Mouse (Mus musculus) CH12.LX (cell line): ENCODE results near the gene Bmp7. TPM values are rescaled to one million over a fixed set of nuclear protein-coding genes. Genes with fewer than 3 reads are reported as not detected.

ENCODE experiments used
- DNase-seq: peaks from one replicate; pipeline ENCODE4 v3.0.0-alpha.2; 2013; ENCODE audit errors: extremely low read depth
- H3K27ac ChIP-seq: 2 replicates; pipeline ENCODE4 v1.5.1; 2012; ENCODE audit warnings: low read depth, mild to moderate bottlenecking, control low read depth, moderate library complexity; ENCODE audit not compliant: insufficient read depth
- H3K27me3 ChIP-seq: replicated peaks from 2 replicates; pipeline ENCODE3; 2012; ENCODE audit warnings: inconsistent platforms
- H3K36me3 ChIP-seq, 2 experiments: replicated peaks in 1 of 2; 2 replicates each; pipeline versions ENCODE3 to v1.6.1; 2012; ENCODE audit warnings: inconsistent platforms in 1 of 2, low read length in 1 of 2, mild to moderate bottlenecking in 1 of 2, mixed read lengths in 1 of 2, moderate library complexity in 1 of 2; ENCODE audit not compliant: control insufficient read depth in 1 of 2, insufficient read depth in 1 of 2
- H3K4me1 ChIP-seq, 2 experiments: 2 replicates each; pipeline ENCODE4 v1.6.1; 2012; ENCODE audit warnings: inconsistent platforms in 1 of 2, moderate library complexity in 1 of 2; ENCODE audit not compliant: insufficient read depth in 2 of 2, control insufficient read depth in 1 of 2
- H3K4me2 ChIP-seq: 2 replicates; pipeline ENCODE4 v1.6.1; 2012; ENCODE audit warnings: low read depth, mild to moderate bottlenecking, control low read depth; ENCODE audit not compliant: poor library complexity, insufficient read depth, severe bottlenecking
- H3K4me3 ChIP-seq, 3 experiments: fragments of 150-350 bp in 1 of 3; sonication (generic) in 1 of 3; replicated peaks in 1 of 3; 2 replicates each; pipeline versions ENCODE3 to v1.5.1; 2011 to 2012; ENCODE audit warnings: low read depth in 2 of 3, low read length in 2 of 3, mild to moderate bottlenecking in 2 of 3, moderate library complexity in 2 of 3, control low read depth in 1 of 3, improper control_type of control experiment in 1 of 3, inconsistent platforms in 1 of 3, mixed read lengths in 1 of 3; ENCODE audit not compliant: poor library complexity in 1 of 3
- H3K79me2 ChIP-seq: replicated peaks from 2 replicates; pipeline ENCODE4 v1.6.1; 2012; ENCODE audit warnings: mild to moderate bottlenecking, moderate library complexity; ENCODE audit not compliant: control insufficient read depth, poor library complexity, insufficient read depth, severe bottlenecking; ENCODE audit errors: extremely low read depth
- H3K9ac ChIP-seq: 2 replicates; pipeline ENCODE4 v1.6.1; 2012; ENCODE audit warnings: low read depth, mild to moderate bottlenecking, control low read depth, moderate library complexity; ENCODE audit not compliant: insufficient read depth
- H3K9me3 ChIP-seq: replicated peaks from 2 replicates; pipeline ENCODE3; 2012; ENCODE audit warnings: low read length, inconsistent platforms, mixed read lengths
- BHLHE40 ChIP-seq: IDR thresholded peaks from 2 replicates; pipeline ENCODE4 v1.6.1; 2011; ENCODE audit warnings: mild to moderate bottlenecking, low read depth, low read length, improper control_type of control experiment
- CHD2 ChIP-seq: IDR thresholded peaks from 2 replicates; pipeline ENCODE4 v1.6.1; 2011; ENCODE audit warnings: low read length, improper control_type of control experiment
- CTCF ChIP-seq, 2 experiments: IDR thresholded peaks in 1 of 2; conservative IDR thresholded peaks in 1 of 2; 2 replicates each; pipeline ENCODE4 v1.5.1; 2011 to 2012; ENCODE audit warnings: low read depth in 2 of 2, low read length in 2 of 2, improper control_type of control experiment in 1 of 2, inconsistent platforms in 1 of 2, mild to moderate bottlenecking in 1 of 2, moderate library complexity in 1 of 2
- ELF1 ChIP-seq: IDR thresholded peaks from 2 replicates; pipeline ENCODE4 v1.6.1; 2014; ENCODE audit warnings: low read depth, mild to moderate bottlenecking, inconsistent platforms, low read length, improper control_type of control experiment
- HCFC1 ChIP-seq: IDR thresholded peaks from 2 replicates; pipeline ENCODE4 v1.6.1; 2012; ENCODE audit warnings: low read depth, mild to moderate bottlenecking, inconsistent platforms, low read length, improper control_type of control experiment
- IRF4 ChIP-seq: IDR thresholded peaks from 2 replicates; pipeline ENCODE4 v1.6.1; 2014; ENCODE audit warnings: low read depth, mild to moderate bottlenecking, inconsistent platforms, low read length, improper control_type of control experiment
- JUN ChIP-seq: IDR thresholded peaks from 2 replicates; pipeline ENCODE4 v1.6.1; 2011; ENCODE audit warnings: low read depth, mild to moderate bottlenecking, low read length, improper control_type of control experiment, moderate library complexity; ENCODE audit not compliant: insufficient read depth
- JUND ChIP-seq: conservative IDR thresholded peaks from 2 replicates; pipeline ENCODE4 v1.6.1; 2011; ENCODE audit warnings: low read depth, low read length, improper control_type of control experiment
- MAFK ChIP-seq: IDR thresholded peaks from 2 replicates; pipeline ENCODE4 v1.6.1; 2011; ENCODE audit warnings: low read length, improper control_type of control experiment; ENCODE audit not compliant: insufficient replicate concordance
- MAZ ChIP-seq: IDR thresholded peaks from 2 replicates; pipeline ENCODE4 v1.6.1; 2012; ENCODE audit warnings: low read depth, mild to moderate bottlenecking, inconsistent platforms, low read length, improper control_type of control experiment, moderate library complexity
- MEF2A ChIP-seq: IDR thresholded peaks from 2 replicates; pipeline ENCODE4 v1.6.1; 2014; ENCODE audit warnings: low read depth, mild to moderate bottlenecking, inconsistent platforms, low read length, improper control_type of control experiment, borderline replicate concordance
- MYC ChIP-seq: IDR thresholded peaks from 2 replicates; pipeline ENCODE4 v1.6.1; 2011; ENCODE audit warnings: low read depth, mild to moderate bottlenecking, improper control_type of control experiment, low read length
- NELFE ChIP-seq: IDR thresholded peaks from 2 replicates; pipeline ENCODE4 v1.6.1; 2011; ENCODE audit warnings: low read depth, low read length, improper control_type of control experiment
- NRF1 ChIP-seq: IDR thresholded peaks from 2 replicates; pipeline ENCODE4 v1.6.1; 2014; ENCODE audit warnings: low read depth, mild to moderate bottlenecking, inconsistent platforms, low read length, improper control_type of control experiment, moderate library complexity
- POLR2AphosphoS2 ChIP-seq: IDR thresholded peaks from 2 replicates; pipeline ENCODE4 v1.6.1; 2011; ENCODE audit warnings: low read depth, low read length, improper control_type of control experiment
- RAD21 ChIP-seq: IDR thresholded peaks from 2 replicates; pipeline ENCODE4 v1.6.1; 2011; ENCODE audit warnings: low read depth, mild to moderate bottlenecking, low read length, improper control_type of control experiment, moderate library complexity
- RCOR1 ChIP-seq: conservative IDR thresholded peaks from 2 replicates; pipeline ENCODE4 v1.6.1; 2012; ENCODE audit warnings: low read depth, mild to moderate bottlenecking, inconsistent platforms, low read length, improper control_type of control experiment
- SMC3 ChIP-seq: IDR thresholded peaks from 2 replicates; pipeline ENCODE4 v1.6.1; 2011; ENCODE audit warnings: low read depth, low read length, improper control_type of control experiment
- USF1 ChIP-seq: IDR thresholded peaks from 2 replicates; pipeline ENCODE4 v1.6.1; 2014; ENCODE audit warnings: low read depth, mild to moderate bottlenecking, inconsistent platforms, low read length, improper control_type of control experiment
- ZKSCAN1 ChIP-seq: IDR thresholded peaks from 2 replicates; pipeline ENCODE4 v1.6.1; 2012; ENCODE audit warnings: low read depth, inconsistent platforms, low read length, improper control_type of control experiment, borderline replicate concordance
- ZNF384 ChIP-seq: IDR thresholded peaks from 2 replicates; pipeline ENCODE4 v1.6.1; 2012; ENCODE audit warnings: low read depth, low read length, improper control_type of control experiment, inconsistent platforms
- dilution Hi-C: fragments of 300-500 bp; cut with MboI; formaldehyde crosslinking; loops from 2 replicates; pipeline ENCODE4 v1.14.3; 2020; ENCODE audit warnings: low sequenced_read_pairs; ENCODE audit not compliant: extremely low pct_unique_long_range_greater_than_20kb, extremely low pct_ligation_motif_present
- in situ Hi-C: fragments of 300-500 bp; cut with MboI; formaldehyde crosslinking; loops from 3 replicates; pipeline ENCODE4 v1.14.3; 2019; ENCODE audit warnings: low sequenced_read_pairs, low pct_ligation_motif_present, low pct_unique_long_range_greater_than_20kb, mixed read lengths
- polyA plus RNA-seq: library from polyadenylated mRNA; unstranded; fragments of >175 nt; gene quantifications from 2 replicates; pipeline ENCODE4 v1.2.1, GENCODE M21; 2012; ENCODE audit warnings: low read depth; ENCODE audit not compliant: insufficient read length
- total RNA-seq, 2 experiments: library from RNA; depleted of rRNA; stranded (reverse); fragments of 300-350 nt in 1 of 2; fragments of >200 nt in 1 of 2; gene quantifications; 2 replicates each; pipeline ENCODE4 v1.2.3; 2012 to 2014

The Bmp7 gene
- total RNA-seq (2012; rRNA removed) (0.34 and 0.47 TPM in 2 replicates), total RNA-seq (2014; rRNA removed) (0.16 and 0.69 TPM in 2 replicates), polyA plus RNA-seq (0.31 and 0.51 TPM in 2 replicates)

GRCm38 (mm10) chr2:172940003-172940798 is at the start of gene Bmp7:
Gene Bmp7, minus strand, starts transcription at chr2:172940321.
- H3K36me3 ChIP-seq, result no peaks in the 10 kb centered on the region
- DNase-seq, result peak; percentile 49
- peaks cover 4% of the 10 kb centered on the region for H3K27me3 ChIP-seq
- H3K79me2 ChIP-seq, result no peaks in the 10 kb centered on the region
- in situ Hi-C loops, result no loop called here
- peaks cover 0 to 38% of the 10 kb centered on the region in 2 experiments; a peak in 2 of 4 replicates for H3K4me1 ChIP-seq
- no peak within 1 kb of the TSS for H3K9ac ChIP-seq
- H3K4me2 ChIP-seq, result no peak within 1 kb of the TSS
- dilution Hi-C loops, result no loop called here
- peaks cover 15% of the 10 kb centered on the region for H3K9me3 ChIP-seq
- H3K4me3 ChIP-seq, result peak within 1 kb of the TSS in 1 of 3 experiments; percentile 48
- TF ChIP-seq ZNF384 (no peak), POLR2AphosphoS2 (no peak), SMC3 (no peak), MAZ (no peak), USF1 (no peak), MYC (no peak), MEF2A (no peak)
- no peak within 1 kb of the TSS for H3K27ac ChIP-seq

GRCm38 (mm10) chr2:172982776-172983561 is 42.8 kb upstream of the Bmp7 start:
- no peak for TF ChIP-seq MAFK
- TF ChIP-seq ZNF384, result no peak
- TF ChIP-seq RAD21, result peak; percentile 65
- TF ChIP-seq POLR2AphosphoS2, result no peak
- no peak for TF ChIP-seq BHLHE40
- TF ChIP-seq NELFE, result no peak
- TF ChIP-seq RCOR1, result no peak
- no peak for TF ChIP-seq CHD2
- TF ChIP-seq CTCF (conservative IDR thresholded peaks at IDR 0.05 in 1 of 2, IDR thresholded peaks at IDR 0.05 in 1 of 2; ENCODE audit: low read depth in 2 of 2, low read length in 2 of 2), result peak in 1 of 2 experiments; percentile 61; a peak in 2 of 4 replicates
- TF ChIP-seq ZKSCAN1, result no peak
- no peak for TF ChIP-seq HCFC1
- no peak for TF ChIP-seq JUN
- no peak for TF ChIP-seq ELF1
- TF ChIP-seq JUND, result no peak
- no peak for TF ChIP-seq IRF4
- no peak for TF ChIP-seq NRF1
- TF ChIP-seq SMC3, result peak; percentile 44
- Histone ChIP-seq H3K4me1 (peaks cover 0 to 2% of the 10 kb centered on the region in 2 experiments; a peak in 2 of 4 replicates), H3K9ac (no peak overlapping the region), H3K9me3 (peaks cover 4% of the 10 kb centered on the region), H3K27me3 (peaks cover 6% of the 10 kb centered on the region), H3K4me3 (no peak overlapping the region), H3K27ac (no peak overlapping the region), H3K4me2 (no peak overlapping the region), H3K36me3 (no peaks in the 10 kb centered on the region), H3K79me2 (no peaks in the 10 kb centered on the region)
- in situ Hi-C loops, result no loop called here
- DNase-seq, result no peak
- dilution Hi-C loops, result no loop called here
